Mouse (Mus musculus) lung, adult 2 months (tissue): ENCODE measurements around the gene Gm37240.

Experiments
- CTCF ChIP-seq: fragments of 200-500 bp; IDR thresholded peaks from 2 replicates; pipeline ENCODE4 v1.5.1; 2011; ENCODE audit warnings: mild to moderate bottlenecking, low read length, control low read depth; ENCODE audit not compliant: insufficient read depth
- POLR2A ChIP-seq: fragments of 200-500 bp; IDR thresholded peaks from 2 replicates; pipeline ENCODE4 v1.6.1; 2011; ENCODE audit warnings: low read depth, mild to moderate bottlenecking, control low read depth, low read length, borderline replicate concordance; ENCODE audit errors: extremely low read depth

GRCm38 (mm10) chr3:84923256-84923655 lies 964.1 kb downstream of the Gm37240 start:
- no peak for TF ChIP-seq CTCF
- TF ChIP-seq POLR2A: no peak
